Mouse (Mus musculus) MN1 (cell line): ENCODE results near the gene Trappc2l.

Source experiments
- DNase-seq: peaks from one replicate; pipeline ENCODE4 v3.0.0-alpha.2; 2016; ENCODE audit warnings: low spot score

The Trappc2l gene

DNA sequence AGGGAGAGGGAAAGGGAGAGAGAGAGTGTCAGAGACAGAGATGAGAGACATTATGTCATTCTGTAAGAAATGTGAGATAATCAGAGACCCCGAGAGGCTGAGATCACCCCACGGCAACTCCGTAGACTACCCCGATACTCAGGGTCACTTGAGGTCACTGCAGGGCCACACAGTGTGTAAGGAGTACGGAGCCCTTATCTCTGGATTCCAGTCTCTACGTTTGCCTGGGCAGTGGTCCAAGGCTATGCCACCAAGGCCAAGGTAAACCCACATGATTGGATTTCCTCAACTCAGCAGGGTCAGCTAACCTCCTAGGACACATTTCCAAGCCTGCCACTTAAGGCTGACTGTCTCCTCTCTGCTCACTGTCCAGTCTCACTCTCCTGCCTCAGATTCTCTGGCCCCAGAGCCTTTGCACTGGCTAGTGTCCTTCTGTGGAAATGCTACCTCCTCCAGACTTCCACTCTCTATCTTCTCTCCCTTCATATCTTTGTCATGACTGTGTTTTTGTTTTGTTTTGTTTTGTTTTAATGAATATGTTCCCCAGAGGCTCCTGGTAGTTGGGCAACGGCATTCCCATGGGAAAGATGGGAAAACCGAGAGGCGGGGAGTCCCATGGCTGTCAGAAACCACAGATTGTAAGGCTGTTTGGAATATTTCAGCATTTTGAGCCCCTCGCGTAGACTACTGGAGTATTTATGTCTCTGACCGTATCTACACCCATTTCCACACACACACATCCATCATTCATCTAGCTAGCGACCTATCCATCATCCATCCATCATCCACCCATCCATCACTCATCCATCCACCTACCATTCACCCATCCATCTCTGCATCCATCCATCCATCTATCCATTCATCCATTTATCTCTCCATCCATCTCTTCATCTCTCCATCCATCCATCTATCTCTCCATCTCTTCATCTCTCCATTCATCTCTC lies 44.9 kb downstream of the Trappc2l start:
- DNase-seq: peak; percentile 40

- DNase-seq: no peak
Observed at GRCm38 (mm10) chr8:122658149-122658806, 46.8 kb downstream of the Trappc2l start.

DNA sequence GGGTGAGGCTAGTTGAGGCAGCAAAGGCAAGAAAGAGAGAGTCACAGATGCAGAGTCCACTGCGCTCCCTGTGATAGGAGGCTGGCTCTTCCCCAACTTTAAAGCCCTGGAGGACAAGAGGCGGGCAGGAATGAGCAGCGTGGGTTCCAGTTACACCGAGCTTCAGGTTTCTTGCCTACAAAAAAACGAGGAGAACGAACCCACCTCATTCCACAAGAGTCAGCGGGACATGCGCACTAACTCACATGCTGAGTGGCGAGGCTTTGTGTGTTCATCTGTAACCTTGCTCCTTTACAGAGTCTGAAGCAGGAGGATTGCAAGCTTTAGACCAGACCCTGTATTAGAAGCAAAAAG lies 47.3 kb downstream of the Trappc2l start:
- no peak for DNase-seq

DNA sequence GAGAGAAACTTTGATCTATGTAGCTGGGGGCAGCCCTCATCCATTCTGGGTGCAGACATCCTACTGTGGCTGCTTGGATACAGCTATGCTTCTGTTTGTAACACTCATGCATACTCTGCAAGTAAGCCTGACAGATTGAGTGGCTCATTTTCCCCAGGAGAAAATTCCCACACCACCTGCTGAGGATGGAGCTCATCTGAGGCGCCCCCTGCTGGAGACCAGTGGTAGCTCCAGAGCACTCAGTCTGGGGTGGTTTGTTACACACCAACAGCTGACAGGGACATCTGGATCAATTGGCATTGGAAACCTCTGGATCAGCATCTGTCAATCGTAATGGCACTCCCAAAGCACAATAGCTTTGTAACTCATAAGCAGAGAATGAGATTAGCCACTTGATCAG lies 48.6 kb downstream of the Trappc2l start:
- DNase-seq: no peak

GRCm38 (mm10) chr8:122661138-122661537 lies 49.7 kb downstream of the Trappc2l start:
- DNase-seq: peak; percentile 88

DNA sequence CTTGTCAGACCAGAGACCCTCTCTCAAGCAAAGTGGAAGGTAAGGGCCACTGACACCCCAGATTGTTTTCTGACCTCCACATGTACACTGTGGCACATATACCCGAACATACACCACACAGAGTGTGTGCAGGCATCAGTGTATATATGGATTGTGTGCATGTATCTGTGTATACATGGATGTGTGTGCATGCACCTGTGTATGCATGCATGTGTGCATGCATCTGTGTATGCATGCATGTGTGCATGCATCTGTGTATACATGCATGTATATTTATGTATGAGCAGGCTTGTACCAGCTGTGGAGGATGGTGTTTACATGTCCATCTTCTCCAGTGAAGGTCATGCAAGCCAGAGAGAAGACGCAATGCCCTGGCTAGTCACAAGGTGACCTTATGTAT lies 50.5 kb downstream of the Trappc2l start:
- DNase-seq: no peak

- no peak for DNase-seq
Observed at GRCm38 (mm10) chr8:122663106-122663505, 51.7 kb downstream of the Trappc2l start.

DNA sequence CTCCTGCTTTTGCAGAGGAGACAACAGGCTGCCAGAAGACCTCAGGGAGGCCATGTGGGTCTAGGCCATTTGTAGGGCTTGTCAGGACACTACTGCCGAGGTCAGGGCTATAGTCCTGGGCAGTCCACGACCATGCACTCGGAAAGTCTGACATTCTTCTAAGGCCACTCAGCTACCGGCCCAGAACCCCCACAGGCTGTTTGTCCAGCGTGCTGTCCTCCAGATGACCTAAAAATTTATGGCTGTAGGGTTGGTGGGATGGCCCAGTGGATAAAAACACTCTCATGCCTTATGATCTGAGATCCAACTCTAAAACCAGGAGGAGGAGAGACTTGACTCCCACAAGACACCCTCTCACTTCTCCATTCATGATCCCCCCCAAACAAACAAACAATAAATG lies 52.2 kb downstream of the Trappc2l start:
- no peak for DNase-seq

DNA sequence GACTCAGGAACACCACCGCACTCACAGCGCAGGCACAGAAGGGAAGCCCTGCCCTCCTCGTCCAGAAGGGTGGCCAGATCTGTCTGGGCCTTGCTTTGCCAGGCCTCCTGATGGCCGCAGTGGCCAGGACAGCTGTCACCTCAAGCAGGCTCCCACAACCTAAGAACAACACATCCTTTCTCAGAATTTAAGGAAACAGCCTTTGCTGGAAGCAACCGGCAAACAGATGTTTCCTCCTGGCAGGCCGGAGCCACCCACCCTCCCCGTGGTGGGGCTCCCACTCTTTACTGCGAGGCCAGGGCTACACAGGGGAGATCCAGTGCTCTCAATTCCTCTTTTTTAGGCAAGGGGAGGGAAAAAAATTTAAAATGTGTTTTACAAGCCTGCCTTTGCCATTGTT lies 53.8 kb downstream of the Trappc2l start:
- peak; percentile 74 for DNase-seq

DNA sequence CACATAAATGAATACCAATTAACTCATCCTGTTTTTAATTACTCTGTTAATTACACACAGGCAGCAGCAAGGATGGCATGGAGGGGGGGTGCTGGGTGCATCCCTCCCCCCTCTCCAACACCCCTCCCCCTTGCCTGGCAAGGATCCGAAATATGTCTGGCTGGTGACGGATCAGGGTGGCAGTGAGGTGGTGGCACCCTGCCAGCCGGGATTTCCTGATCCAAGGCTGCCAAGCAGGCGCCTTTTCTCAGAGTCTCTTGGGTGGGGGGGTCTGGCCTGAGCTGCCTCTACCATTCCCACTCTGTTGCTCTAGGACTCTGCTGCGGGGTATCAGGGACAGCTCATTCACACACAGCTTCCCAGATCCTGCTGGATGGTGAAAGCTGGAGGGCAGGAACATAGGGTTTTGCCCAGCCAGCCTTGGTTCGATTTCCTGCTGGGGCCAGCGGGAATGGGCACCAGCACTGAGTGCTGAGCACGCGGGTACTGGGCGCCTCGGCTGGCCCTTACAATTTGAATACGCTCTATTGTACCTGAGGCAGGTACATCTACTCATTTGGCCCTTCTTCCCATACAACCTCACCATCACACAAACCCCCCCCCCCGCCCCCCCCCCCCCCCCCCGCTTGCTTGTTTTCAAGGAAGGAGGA lies 54.4 kb downstream of the Trappc2l start:
- peak; percentile 89 for DNase-seq
